Mouse (Mus musculus) heart, embryonic 11.5 days (tissue): ENCODE measurements around the gene Erc2. TPM values are rescaled to one million over a fixed set of nuclear protein-coding genes. Genes with fewer than 3 reads are reported as not detected.

Source experiments
- ATAC-seq: fragments of 200-750 bp; cut with Nextera tagmentation; replicated peaks from 2 replicates; pipeline ENCODE4 v1.8.0; 2017; ENCODE audit warnings: moderate library complexity; ENCODE audit not compliant: insufficient number of reproducible peaks, low FRiP score, low TSS enrichment
- H3K27ac ChIP-seq: fragments of 300-500 bp; sonication (generic); 2 replicates; pipeline ENCODE4 v1.5.1; 2014; ENCODE audit warnings: mild to moderate bottlenecking, low read depth, low read length
- H3K27me3 ChIP-seq: fragments of 300-500 bp; sonication (generic); 2 replicates; pipeline ENCODE4 v1.6.1; 2014; ENCODE audit warnings: mild to moderate bottlenecking, low read length, mixed read lengths; ENCODE audit not compliant: control insufficient read depth, insufficient read depth
- H3K36me3 ChIP-seq: fragments of 300-500 bp; sonication (generic); 2 replicates; pipeline ENCODE4 v1.6.1; 2014; ENCODE audit warnings: mild to moderate bottlenecking, low read length, moderate library complexity, mixed read lengths; ENCODE audit not compliant: control insufficient read depth, insufficient read depth
- H3K4me1 ChIP-seq: fragments of 300-500 bp; sonication (generic); 2 replicates; pipeline ENCODE4 v1.6.1; 2014; ENCODE audit warnings: low read length; ENCODE audit not compliant: control insufficient read depth, insufficient read depth
- H3K4me2 ChIP-seq: fragments of 300-500 bp; sonication (generic); 2 replicates; pipeline ENCODE4 v1.6.1; 2014; ENCODE audit warnings: mild to moderate bottlenecking, moderate library complexity
- H3K4me3 ChIP-seq: fragments of 300-500 bp; sonication (generic); 2 replicates; pipeline ENCODE4 v1.5.1; 2014; ENCODE audit warnings: low read depth, low read length
- H3K9ac ChIP-seq: fragments of 300-500 bp; sonication (generic); 2 replicates; pipeline ENCODE4 v1.6.1; 2014; ENCODE audit warnings: mild to moderate bottlenecking, low read depth, low read length, moderate library complexity
- H3K9me3 ChIP-seq: fragments of 300-500 bp; sonication (generic); replicated peaks from 2 replicates; pipeline ENCODE4 v1.6.1; 2016; ENCODE audit warnings: low read length; ENCODE audit not compliant: control insufficient read depth
- WGBS: fragments of 180-500 bp; shearing (Covaris S2); extraction: QIAGEN DNeasy Blood & Tissue Kit; methylation state at CpG from one replicate; pipeline ENCODE4 v1.1.7; 2014; ENCODE audit not compliant: insufficient replicate concordance; 5-methylcytosine and 5-hydroxymethylcytosine counted together
- polyA plus RNA-seq: library from polyadenylated mRNA; unstranded; fragments of >200 nt; fragmentation: Nextera tagmentation; extraction: Ambion mirVana; gene quantifications from 2 replicates; pipeline ENCODE4 v1.2.1, GENCODE M21; 2014

Gene Erc2
- polyA plus RNA-seq, 1 experiment from 2014 or later: 6.2 TPM

DNA sequence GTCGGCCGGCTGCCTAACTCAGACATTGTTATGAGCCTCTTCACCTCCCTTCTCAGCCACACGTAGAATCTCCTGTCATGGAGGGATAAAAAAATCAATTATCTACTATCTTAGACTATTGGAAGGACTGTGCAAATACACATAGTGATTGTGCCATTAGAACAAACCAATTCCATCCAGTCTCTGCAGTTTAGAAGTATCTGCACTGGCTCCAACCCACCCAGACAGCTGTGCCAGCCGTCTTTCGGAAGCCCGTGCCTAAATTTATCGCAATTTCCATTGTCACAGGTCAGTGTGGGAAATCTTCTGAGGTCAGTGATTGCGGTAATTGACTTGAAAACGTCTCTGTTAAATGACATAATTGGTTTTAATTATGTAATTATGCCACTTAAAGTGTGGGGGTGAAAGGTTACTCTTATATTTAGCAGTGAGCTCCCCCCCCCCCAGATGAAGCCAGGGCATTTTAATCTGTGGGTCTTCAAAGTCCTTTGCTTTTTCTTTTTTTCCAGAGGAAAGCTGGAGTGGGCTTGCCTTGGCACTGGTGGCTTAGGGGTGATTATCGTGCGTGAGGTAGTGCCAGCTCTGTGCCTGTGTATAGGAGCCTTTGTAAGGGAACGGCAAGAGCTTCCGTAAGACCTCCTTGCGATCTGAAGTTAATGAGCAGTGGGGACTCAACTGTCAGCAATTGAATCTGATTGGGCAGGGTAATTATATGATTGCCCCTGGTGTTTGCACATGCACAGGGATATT is 759.7 kb downstream of the Erc2 start:
- Histone ChIP-seq H3K9ac (no peak overlapping the region), H3K4me1 (0 out of 2 replicates have a peak, but pooled peaks cover 6% of the 10 kb centered on the region), H3K9me3 (no peaks in the 10 kb centered on the region), H3K27ac (no peak overlapping the region), H3K27me3 (no peaks in the 10 kb centered on the region), H3K4me2 (no peak overlapping the region), H3K36me3 (no peaks in the 10 kb centered on the region), H3K4me3 (no peak overlapping the region)
- ATAC-seq: no peak
- 66% methylated on average over 14 of the region's 14 CpGs for WGBS

DNA sequence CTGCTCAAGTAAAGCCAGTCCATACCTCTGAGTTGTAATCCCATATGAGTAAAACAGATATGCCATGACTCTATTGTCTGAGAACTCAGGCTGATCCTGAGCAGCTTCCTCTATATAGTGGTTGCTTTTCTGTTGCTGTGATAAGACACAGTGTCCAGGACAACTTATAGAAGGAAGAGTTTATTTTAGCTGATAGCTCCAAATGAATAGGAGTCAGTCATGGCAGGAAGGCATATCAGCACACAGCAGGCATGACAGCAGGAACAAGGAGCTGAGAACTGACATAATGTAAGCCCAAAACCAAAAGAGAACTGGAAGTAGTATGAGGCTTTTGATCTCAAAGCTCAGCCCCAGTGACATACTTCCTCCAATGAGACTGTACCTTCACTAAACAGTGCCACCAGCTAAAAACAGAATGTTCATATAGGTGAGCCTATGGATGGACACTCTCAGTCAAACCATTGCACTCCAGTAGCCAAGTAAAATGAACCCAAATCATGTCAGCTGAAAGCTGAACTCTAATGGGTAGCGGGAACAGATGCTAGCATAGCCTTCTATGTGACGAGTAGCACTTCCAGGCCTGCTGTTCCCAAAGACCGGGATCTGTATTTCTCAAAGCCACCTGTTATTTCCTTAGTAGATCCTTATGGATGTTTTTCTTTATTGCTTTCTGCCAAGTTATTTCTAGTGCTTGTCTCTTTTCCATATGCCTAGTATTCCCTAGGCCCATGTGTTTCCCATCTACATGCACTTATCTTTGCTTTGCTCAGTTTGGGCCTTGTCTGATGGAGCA is 764.8 kb downstream of the Erc2 start:
- H3K9ac ChIP-seq: no peak overlapping the region
- no peaks in the 10 kb centered on the region for H3K4me1 ChIP-seq
- H3K27ac ChIP-seq: no peak overlapping the region
- H3K27me3 ChIP-seq: no peaks in the 10 kb centered on the region
- no peaks in the 10 kb centered on the region for H3K9me3 ChIP-seq
- ATAC-seq: 0 out of 2 replicates have a peak, but pooled peaks have one; percentile 42
- 93% methylated on average over 3 of the region's 3 CpGs for WGBS
- no peaks in the 10 kb centered on the region for H3K36me3 ChIP-seq
- H3K4me3 ChIP-seq: no peak overlapping the region
- no peak overlapping the region for H3K4me2 ChIP-seq

- H3K27ac ChIP-seq: no peak overlapping the region
- no peaks in the 10 kb centered on the region for H3K9me3 ChIP-seq
- 53% methylated on average over 2 of the region's 2 CpGs for WGBS
- H3K36me3 ChIP-seq: no peaks in the 10 kb centered on the region
- ATAC-seq: no peak
- H3K27me3 ChIP-seq: no peaks in the 10 kb centered on the region
- H3K4me1 ChIP-seq: no peaks in the 10 kb centered on the region
- H3K4me3 ChIP-seq: no peak overlapping the region
- no peak overlapping the region for H3K9ac ChIP-seq
- no peak overlapping the region for H3K4me2 ChIP-seq
Observed at GRCm38 (mm10) chr14:28398915-28399314, 776.7 kb downstream of the Erc2 start.

DNA sequence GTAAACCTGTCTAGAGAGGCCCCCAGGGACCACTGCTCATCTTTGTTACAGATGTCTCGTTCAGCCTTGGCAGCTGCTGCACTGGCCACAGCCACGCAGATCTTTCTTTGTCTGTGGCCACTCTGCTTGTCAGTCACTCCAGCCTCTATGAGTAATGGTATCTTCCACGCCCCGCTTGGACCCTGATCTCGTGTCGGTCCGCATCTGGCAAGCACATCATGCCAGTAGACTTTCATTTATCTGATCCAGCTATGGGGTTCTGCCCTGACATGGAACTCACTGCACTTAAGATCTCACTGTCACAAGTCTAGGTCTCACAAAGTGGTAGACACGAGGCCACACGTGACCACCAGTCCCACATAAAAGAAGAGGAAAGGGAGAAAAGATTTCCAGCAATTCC is 777.7 kb downstream of the Erc2 start:
- Histone ChIP-seq H3K27me3 (no peaks in the 10 kb centered on the region), H3K36me3 (no peaks in the 10 kb centered on the region), H3K9ac (no peak overlapping the region), H3K9me3 (no peaks in the 10 kb centered on the region), H3K4me1 (no peaks in the 10 kb centered on the region), H3K27ac (no peak overlapping the region), H3K4me2 (no peak overlapping the region), H3K4me3 (no peak overlapping the region)
- no peak for ATAC-seq
- WGBS: 82% methylated on average over 9 of the region's 9 CpGs

DNA sequence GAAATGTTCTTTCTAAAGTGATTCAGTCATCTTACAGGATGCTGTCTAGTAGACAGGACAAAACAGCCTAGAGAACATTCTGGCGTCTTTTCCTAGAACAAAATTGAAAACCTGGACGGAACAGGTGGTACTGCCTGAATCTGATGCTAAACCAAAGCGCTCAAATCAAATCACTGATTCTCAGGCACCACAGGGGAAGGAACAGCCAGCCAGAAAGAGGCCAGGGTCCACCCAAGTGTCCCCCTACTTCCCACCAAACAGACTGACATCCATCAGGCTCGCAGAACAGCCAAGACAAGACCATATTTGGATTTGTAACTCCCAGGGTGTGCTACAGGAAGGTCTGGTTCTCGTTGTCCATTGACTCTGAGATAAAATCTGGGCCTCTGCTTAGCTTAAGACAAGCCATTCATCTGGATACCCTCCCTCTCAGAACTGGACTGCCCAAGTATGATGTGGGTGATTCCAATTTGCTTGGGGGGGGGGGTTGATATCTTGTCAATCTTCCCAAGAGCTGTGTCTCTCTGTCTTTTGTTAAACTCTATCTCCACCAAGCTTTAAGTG is 783.1 kb downstream of the Erc2 start:
- no peak for ATAC-seq
- Histone ChIP-seq H3K9ac (no peak overlapping the region), H3K4me3 (no peak overlapping the region), H3K27me3 (no peaks in the 10 kb centered on the region), H3K36me3 (no peaks in the 10 kb centered on the region), H3K4me2 (no peak overlapping the region), H3K4me1 (peaks cover 5% of the 10 kb centered on the region; the same call in 1 of the 2 replicates), H3K27ac (no peak overlapping the region), H3K9me3 (no peaks in the 10 kb centered on the region)
- 45% methylated on average over 5 of the region's 5 CpGs for WGBS

GRCm38 (mm10) chr14:28409390-28409789 is 787.2 kb downstream of the Erc2 start:
- H3K4me3 ChIP-seq: no peak overlapping the region
- no peak overlapping the region for H3K9ac ChIP-seq
- no peaks in the 10 kb centered on the region for H3K27me3 ChIP-seq
- no peak overlapping the region for H3K27ac ChIP-seq
- H3K36me3 ChIP-seq: no peaks in the 10 kb centered on the region
- H3K4me1 ChIP-seq: peaks cover 23% of the 10 kb centered on the region
- H3K4me2 ChIP-seq: no peak overlapping the region
- WGBS: 84% methylated on average over 1 of the region's 1 CpGs
- H3K9me3 ChIP-seq: no peaks in the 10 kb centered on the region
- ATAC-seq: no peak

- H3K9ac ChIP-seq: no peak overlapping the region
- WGBS: 86% methylated on average over 4 of the region's 4 CpGs
- no peak overlapping the region for H3K27ac ChIP-seq
- H3K36me3 ChIP-seq: no peaks in the 10 kb centered on the region
- no peak for ATAC-seq
- H3K9me3 ChIP-seq: no peaks in the 10 kb centered on the region
- no peaks in the 10 kb centered on the region for H3K27me3 ChIP-seq
- no peak overlapping the region for H3K4me2 ChIP-seq
- H3K4me1 ChIP-seq: peaks cover 23% of the 10 kb centered on the region
- H3K4me3 ChIP-seq: no peak overlapping the region
Observed at GRCm38 (mm10) chr14:28409796-28410347, 787.6 kb downstream of the Erc2 start.

DNA sequence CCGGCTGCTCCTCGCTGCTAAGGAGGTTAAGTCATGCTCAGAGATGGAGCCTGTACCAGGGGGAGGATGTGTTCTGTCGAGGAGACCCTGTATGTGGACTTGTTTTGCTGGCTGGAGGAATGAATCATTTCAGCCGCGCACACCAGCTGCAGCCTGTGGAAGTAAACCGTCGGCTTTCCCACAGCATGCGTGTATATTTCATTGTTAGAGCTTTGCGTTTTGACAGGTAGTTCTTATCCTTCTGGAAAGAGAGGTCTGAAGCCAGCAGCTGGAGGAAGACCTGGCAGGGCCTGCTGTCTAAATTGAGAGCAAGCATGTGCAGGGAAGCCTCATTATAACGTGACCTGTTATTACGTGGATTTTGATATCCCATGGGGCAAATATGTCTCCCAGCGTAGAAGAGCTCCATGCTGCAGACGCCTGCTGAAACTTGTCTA is 788.6 kb downstream of the Erc2 start:
- ATAC-seq: no peak
- Histone ChIP-seq H3K9ac (no peak overlapping the region), H3K4me3 (no peak overlapping the region), H3K9me3 (no peaks in the 10 kb centered on the region), H3K36me3 (no peaks in the 10 kb centered on the region), H3K4me1 (peaks cover 21% of the 10 kb centered on the region), H3K27me3 (no peaks in the 10 kb centered on the region), H3K4me2 (no peak overlapping the region), H3K27ac (no peak overlapping the region)
- 69% methylated on average over 13 of the region's 13 CpGs for WGBS
